Mouse (Mus musculus): ENCODE measurements around the gene Yy1.

GRCm38 (mm10) chr12:108857109-108857508, 64.3 kb downstream of the Yy1 start:
- no peak for TF ChIP-seq CTCF (conservative IDR thresholded peaks at IDR 0.05; ENCODE audit: low read length)
- no peak for TF ChIP-seq POU5F1 (IDR thresholded peaks at IDR 0.05; ENCODE audit: borderline replicate concordance, low read length)
- no peak for TF ChIP-seq NANOG (IDR thresholded peaks at IDR 0.05; ENCODE audit: borderline replicate concordance, low read length)
